Mouse (Mus musculus): ENCODE data around the gene Pink1.

Gene Pink1

GRCm38 (mm10) chr4:138313795-138314194, 12.3 kb downstream of the Pink1 start:
- DNase-seq (ENCODE audit: low read depth in 1 of 2, low spot score in 2 of 2): no peak

DNA sequence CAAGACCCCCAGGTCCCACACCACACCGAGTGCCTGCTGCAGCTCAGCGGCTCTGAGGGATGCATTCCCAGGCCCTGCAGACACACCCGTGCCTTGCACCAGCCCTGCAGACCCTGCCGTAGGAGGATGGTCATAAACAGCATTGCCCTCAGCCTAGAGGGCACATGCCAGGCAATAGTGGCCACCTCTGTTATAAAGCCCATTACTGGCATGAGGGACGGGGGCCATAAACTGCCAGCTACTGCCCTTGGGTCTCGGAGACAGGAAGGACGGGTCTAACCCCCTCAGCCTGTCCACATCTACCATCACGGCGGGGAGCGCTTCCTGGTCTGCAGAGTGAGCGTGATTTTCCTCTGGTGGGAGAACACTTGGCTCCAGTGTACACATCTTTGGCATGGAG, 13.1 kb downstream of the Pink1 start:
- DNase-seq (ENCODE audit: low read depth in 1 of 2, low spot score in 2 of 2): no peak

GRCm38 (mm10) chr4:138312105-138312504, 14.0 kb downstream of the Pink1 start:
- no peak for DNase-seq (ENCODE audit: low read depth in 1 of 2, low spot score in 2 of 2)

DNA sequence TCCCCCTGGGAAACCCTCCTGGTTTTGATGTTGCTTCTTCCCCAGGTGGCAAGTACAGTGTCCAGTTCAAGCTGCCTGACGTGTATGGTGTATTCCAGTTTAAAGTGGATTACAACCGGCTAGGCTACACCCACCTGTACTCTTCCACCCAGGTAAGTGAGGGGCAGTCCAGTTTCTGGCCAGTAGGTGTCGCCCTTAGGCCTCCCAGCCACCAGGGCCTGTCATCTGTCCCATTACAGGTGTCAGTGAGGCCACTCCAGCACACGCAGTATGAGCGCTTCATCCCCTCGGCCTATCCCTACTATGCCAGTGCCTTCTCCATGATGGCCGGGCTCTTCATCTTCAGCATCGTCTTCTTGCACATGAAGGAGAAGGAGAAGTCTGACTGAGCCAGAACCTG, 14.5 kb downstream of the Pink1 start:
- no peak for DNase-seq (ENCODE audit: low read depth in 1 of 2, low spot score in 2 of 2)

- no peak for DNase-seq (ENCODE audit: low read depth in 1 of 2, low spot score in 2 of 2)
Observed at GRCm38 (mm10) chr4:138310311-138310910, 15.7 kb downstream of the Pink1 start.

- no peak for DNase-seq (ENCODE audit: low read depth in 1 of 2, low spot score in 2 of 2)
Observed at GRCm38 (mm10) chr4:138307739-138308138, 18.4 kb downstream of the Pink1 start.

DNA sequence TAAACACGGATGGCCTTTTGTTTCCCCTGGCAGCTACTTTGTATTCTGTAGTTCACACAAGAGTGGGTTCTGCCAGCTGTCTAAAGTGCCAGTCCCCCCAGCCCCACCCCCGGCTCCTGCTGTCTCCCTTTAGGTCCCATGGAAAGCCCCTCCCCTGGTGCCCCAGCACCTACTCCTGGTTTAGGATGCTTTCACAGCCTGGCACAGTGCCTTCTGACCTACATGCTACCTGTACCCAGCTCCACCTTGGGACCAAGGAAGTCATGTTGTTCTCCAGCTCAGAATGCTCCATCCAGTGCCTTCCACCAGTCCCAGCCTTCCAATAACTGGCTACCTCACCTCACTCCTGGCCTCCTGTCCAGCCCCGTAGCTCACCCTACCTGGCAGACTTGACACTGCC, 19.1 kb downstream of the Pink1 start:
- DNase-seq (ENCODE audit: low read depth in 1 of 2, low spot score in 2 of 2): no peak

DNA sequence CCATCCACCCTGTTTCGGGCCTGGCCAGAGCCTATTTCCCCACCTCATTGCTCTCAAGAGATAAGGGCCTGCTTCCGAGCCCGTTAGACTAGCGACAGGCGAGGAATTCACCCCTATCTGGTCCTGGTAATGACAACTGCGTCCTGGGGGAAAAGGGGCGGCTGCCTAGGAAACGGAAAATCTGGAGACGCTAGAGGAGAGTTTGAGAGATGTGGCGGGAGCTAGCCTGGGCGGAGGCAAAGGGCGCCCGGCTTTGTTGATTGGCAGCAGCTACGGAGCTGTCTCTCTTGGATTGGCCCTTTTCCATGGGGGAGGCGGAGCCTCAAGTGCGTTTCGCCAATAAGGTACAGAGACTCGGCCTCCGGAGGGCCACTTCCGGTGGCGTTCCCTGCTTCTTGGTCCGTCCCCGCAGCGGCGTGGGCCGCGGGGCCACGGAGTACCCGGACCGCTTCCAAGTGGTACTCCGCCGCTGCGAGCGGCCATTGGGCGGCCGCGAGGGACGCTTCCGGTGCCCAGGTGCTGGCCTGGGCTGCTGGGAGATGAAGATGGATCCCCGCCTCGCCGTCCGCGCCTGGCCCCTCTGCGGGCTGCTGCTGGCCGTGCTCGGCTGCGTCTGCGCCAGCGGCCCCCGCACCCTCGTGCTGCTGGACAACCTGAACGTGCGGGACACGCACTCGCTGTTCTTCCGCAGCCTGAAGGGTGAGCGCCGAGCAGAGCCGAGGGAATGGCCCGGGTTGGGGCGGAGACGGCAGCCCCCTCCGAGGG, 21.6 kb downstream of the Pink1 start, which contains the start of gene Ddost:
Ddost (plus strand) TSS at position 391 of the 765 bp plus-strand sequence.
- peak; percentile 92 to 93 for DNase-seq (ENCODE audit: low read depth in 1 of 2, low spot score in 2 of 2)

GRCm38 (mm10) chr4:138303742-138304141, 22.4 kb downstream of the Pink1 start:
- no peak for DNase-seq (ENCODE audit: low read depth in 1 of 2, low spot score in 2 of 2)

- no peak for DNase-seq (ENCODE audit: low read depth in 1 of 2, low spot score in 2 of 2)
Observed at GRCm38 (mm10) chr4:138303011-138303410, 23.1 kb downstream of the Pink1 start.

GRCm38 (mm10) chr4:138301271-138301780, 24.8 kb downstream of the Pink1 start:
- no peak for DNase-seq (ENCODE audit: low read depth in 1 of 2, low spot score in 2 of 2)

- no peak for DNase-seq (ENCODE audit: low read depth in 1 of 2, low spot score in 2 of 2)
Observed at GRCm38 (mm10) chr4:138293949-138294550, 32.1 kb downstream of the Pink1 start.

DNA sequence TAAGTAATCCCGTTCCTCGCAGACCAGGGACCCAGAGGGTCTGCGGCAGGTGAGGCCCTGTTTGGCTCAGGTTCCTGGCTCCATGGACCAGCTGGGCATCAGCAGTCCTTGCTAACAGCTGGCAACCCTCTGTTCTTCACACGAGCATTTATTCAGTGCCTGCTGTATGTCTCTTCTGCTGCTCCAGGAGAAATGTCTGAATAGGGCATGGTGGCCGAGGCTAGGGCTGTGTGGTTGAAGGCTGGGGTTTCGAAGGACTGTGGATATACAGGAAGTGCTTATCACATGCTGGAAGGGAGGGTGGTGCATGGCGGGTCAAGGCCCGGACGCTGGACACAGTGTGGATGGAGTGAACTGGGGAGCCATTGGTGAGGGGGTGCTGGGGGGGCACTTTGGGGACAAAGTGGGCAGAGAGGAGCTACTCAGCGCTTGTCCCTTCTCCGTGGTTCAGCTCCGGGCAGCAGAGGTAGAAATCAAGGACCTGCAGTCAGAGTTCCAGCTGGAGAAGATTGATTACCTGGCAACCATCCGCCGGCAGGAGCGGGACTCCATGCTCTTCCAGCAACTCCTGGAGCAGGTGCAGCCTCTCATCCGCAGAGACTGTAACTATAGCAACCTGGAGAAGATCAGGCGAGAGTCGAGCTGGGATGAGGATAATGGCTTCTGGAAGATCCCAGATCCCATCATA, 32.7 kb downstream of the Pink1 start:
- DNase-seq (ENCODE audit: low read depth in 1 of 2, low spot score in 2 of 2): no peak

DNA sequence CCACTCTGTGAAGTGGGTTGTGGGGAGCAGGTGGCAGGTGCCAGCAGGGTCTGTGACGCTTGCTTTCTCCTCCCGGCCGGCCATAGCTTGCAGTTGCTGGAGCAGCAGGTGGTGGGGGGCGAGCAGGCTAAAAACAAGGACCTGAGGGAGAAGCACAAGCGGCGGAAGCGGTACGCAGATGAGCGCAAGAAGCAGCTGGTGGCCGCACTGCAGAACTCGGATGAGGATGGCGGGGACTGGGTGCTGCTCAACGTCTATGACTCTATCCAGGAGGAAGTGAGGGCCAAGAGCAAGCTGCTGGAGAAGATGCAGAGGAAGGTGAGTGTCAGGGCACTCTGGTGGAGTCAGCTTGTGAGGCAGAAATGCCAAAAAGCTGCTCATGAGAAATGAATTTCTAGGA, 34.1 kb downstream of the Pink1 start:
- DNase-seq (ENCODE audit: low read depth in 1 of 2, low spot score in 2 of 2): no peak

DNA sequence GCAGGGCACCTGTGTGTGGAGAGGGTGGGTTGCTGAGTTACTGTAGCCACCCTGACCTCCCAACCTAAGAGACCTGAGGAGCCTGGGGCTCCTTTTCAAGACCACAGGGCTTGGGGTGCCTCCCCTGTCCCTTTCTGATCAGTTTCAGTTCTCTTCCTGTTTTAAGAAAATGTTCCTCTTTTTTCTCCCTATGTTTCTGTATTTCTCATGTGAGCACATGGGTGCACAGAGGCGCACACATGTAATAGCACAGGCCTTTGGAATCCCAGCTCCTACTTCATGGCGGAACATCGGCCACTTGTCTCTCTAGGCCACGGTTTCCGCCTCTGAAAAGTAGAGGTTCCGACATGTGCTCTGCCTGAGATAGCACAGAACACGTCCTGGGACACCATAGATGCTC, 37.4 kb downstream of the Pink1 start:
- DNase-seq (ENCODE audit: low read depth in 1 of 2, low spot score in 2 of 2): peak in 1 of 2 experiments; percentile 8

DNA sequence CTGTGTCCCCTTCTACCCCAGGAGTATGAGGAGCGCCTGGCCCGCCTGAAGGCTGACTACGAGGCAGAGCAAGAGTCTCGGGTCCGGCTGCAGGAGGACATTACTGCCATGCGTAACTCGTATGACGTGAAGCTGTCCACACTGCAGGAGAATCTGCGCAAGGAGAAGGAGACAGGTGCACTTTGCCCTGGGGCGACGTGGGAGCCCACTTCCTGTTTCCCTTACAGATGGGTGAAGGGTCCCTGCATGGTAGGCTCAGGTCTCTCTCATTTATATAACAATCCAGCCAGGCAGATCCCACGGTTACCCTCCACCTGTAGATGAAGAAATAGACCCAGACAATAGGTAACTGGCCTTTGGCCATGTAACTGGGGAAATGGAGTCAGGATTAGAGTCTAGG, 39.7 kb downstream of the Pink1 start:
- DNase-seq (ENCODE audit: low read depth in 1 of 2, low spot score in 2 of 2): no peak

- DNase-seq (ENCODE audit: low read depth in 1 of 2, low spot score in 2 of 2): peak; percentile 66 to 70
Observed at GRCm38 (mm10) chr4:138282834-138283233, 43.3 kb downstream of the Pink1 start.

GRCm38 (mm10) chr4:138278346-138278745, 47.8 kb downstream of the Pink1 start:
- no peak for DNase-seq (ENCODE audit: low read depth in 1 of 2, low spot score in 2 of 2)

DNA sequence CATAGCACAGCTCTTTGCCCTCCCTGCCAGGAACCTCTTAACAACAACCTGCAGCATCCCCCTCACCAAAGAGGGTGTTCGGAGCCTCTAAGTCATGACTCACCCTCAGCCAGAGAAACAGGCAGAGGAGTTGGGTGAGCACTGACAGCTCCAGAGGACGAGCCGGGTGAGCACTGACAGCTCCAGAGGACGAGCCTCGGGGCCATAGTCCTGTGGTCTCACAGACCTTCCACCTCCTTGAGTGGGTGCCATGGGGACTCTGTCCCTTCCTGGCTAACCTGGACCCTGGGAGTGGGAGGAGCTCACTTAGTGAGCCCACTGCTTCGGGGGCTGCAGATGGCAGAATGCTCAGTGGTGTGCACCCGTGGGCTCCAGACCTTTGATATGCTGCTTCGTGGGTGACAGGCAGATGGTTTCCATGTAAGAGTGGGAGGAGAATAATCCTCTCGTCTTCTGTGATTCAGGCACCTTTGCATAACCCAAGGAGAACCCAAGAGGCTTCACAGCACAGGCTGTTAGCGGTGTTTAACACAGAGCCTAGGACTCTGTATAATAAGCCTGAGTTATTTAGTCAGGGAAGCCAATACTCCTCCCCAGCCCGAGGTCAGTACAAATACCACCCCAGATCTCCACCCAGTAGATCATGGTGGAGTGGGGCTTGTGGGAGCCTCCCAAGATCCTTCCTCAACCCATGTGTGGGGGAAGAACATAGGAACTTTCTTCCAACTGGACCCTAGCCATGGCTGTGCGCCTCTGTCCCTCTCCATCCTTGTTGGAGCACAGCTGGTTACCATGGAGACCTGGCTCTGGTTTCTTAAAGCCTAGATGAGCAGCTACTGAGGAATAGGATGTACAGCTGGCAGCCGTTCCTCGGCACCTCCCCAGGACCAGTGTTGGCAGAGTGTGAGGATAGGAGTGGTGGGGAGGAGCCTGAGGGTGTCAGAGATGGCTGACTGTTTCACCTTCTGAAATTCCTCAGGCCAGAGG, 53.8 kb downstream of the Pink1 start:
- no peak for DNase-seq (ENCODE audit: low read depth in 1 of 2, low spot score in 2 of 2)

- no peak for DNase-seq (ENCODE audit: low read depth in 1 of 2, low spot score in 2 of 2)
Observed at GRCm38 (mm10) chr4:138267869-138268268, 58.2 kb downstream of the Pink1 start.

All from monocyte, adult 2 months (primary cell).